Mouse (Mus musculus): ENCODE results near the gene Ccdc27. TPM values are rescaled to one million over a fixed set of nuclear protein-coding genes. Genes with fewer than 3 reads are reported as not detected.

Ccdc27 gene
- total and polyA plus RNA-seq, 3 experiments: not detected

GRCm38 (mm10) chr4:154057696-154058095 is 15.2 kb upstream of the Ccdc27 start:
- TF ChIP-seq ZNF384 (IDR thresholded peaks at IDR 0.05; ENCODE audit: low read depth, low read length): no peak
- Histone ChIP-seq H3K9me3 (replicated peaks; ENCODE audit: low read length) (no peaks in the 10 kb centered on the region), H3K27me3 (replicated peaks) (no peaks in the 10 kb centered on the region), H3K4me1 (ENCODE audit: control insufficient read depth in 1 of 2, insufficient read depth in 2 of 2) (no peaks in the 10 kb centered on the region; a peak in 1 of 4 replicates), H3K79me2 (replicated peaks; ENCODE audit: control insufficient read depth, extremely low read depth, insufficient read depth, poor library complexity, severe bottlenecking) (no peaks in the 10 kb centered on the region), H3K4me3 (replicated peaks in 1 of 3; ENCODE audit: low read depth in 2 of 3, low read length in 2 of 3, poor library complexity in 1 of 3) (no peak overlapping the region), H3K4me2 (ENCODE audit: insufficient read depth, low read depth, poor library complexity, severe bottlenecking) (no peak overlapping the region), H3K36me3 (replicated peaks in 1 of 2; ENCODE audit: control insufficient read depth in 1 of 2, insufficient read depth in 1 of 2, low read length in 1 of 2) (peaks cover 62 to 70% of the 10 kb centered on the region in 2 experiments), H3K9ac (ENCODE audit: insufficient read depth, low read depth) (no peak overlapping the region), H3K27ac (ENCODE audit: insufficient read depth, low read depth) (no peak overlapping the region)
- dilution Hi-C loops (cut with MboI; ENCODE audit: extremely low pct_ligation_motif_present, extremely low pct_unique_long_range_greater_than_20kb, low sequenced_read_pairs) (no loop called here), in situ Hi-C loops (cut with MboI; ENCODE audit: low pct_ligation_motif_present, low pct_unique_long_range_greater_than_20kb, low sequenced_read_pairs) (no loop called here)
- DNase-seq (ENCODE audit: extremely low read depth): no peak

GRCm38 (mm10) chr4:154056661-154057060 is 14.2 kb upstream of the Ccdc27 start:
- dilution Hi-C loops (cut with MboI; ENCODE audit: extremely low pct_ligation_motif_present, extremely low pct_unique_long_range_greater_than_20kb, low sequenced_read_pairs): no loop called here
- no peaks in the 10 kb centered on the region for H3K9me3 ChIP-seq (replicated peaks; ENCODE audit: low read length)
- H3K27me3 ChIP-seq (replicated peaks): no peaks in the 10 kb centered on the region

GRCm38 (mm10) chr4:154056046-154056445 is 13.6 kb upstream of the Ccdc27 start:
- Histone ChIP-seq H3K4me1 (ENCODE audit: control insufficient read depth in 1 of 2, insufficient read depth in 2 of 2) (no peaks in the 10 kb centered on the region; a peak in 1 of 4 replicates), H3K79me2 (replicated peaks; ENCODE audit: control insufficient read depth, extremely low read depth, insufficient read depth, poor library complexity, severe bottlenecking) (no peaks in the 10 kb centered on the region), H3K9me3 (replicated peaks; ENCODE audit: low read length) (no peaks in the 10 kb centered on the region), H3K36me3 (replicated peaks in 1 of 2; ENCODE audit: control insufficient read depth in 1 of 2, insufficient read depth in 1 of 2, low read length in 1 of 2) (peaks cover 47 to 53% of the 10 kb centered on the region in 2 experiments), H3K9ac (ENCODE audit: insufficient read depth, low read depth) (no peak overlapping the region), H3K27ac (ENCODE audit: insufficient read depth, low read depth) (no peak overlapping the region), H3K27me3 (replicated peaks) (no peaks in the 10 kb centered on the region), H3K4me2 (ENCODE audit: insufficient read depth, low read depth, poor library complexity, severe bottlenecking) (no peak overlapping the region), H3K4me3 (replicated peaks in 1 of 3; ENCODE audit: low read depth in 2 of 3, low read length in 2 of 3, poor library complexity in 1 of 3) (no peak overlapping the region)
- DNase-seq (ENCODE audit: extremely low read depth): no peak
- TF ChIP-seq HCFC1 (IDR thresholded peaks at IDR 0.05; ENCODE audit: low read depth, low read length): no peak
- TF ChIP-seq SMC3 (IDR thresholded peaks at IDR 0.05; ENCODE audit: low read depth, low read length): no peak
- TF ChIP-seq ZC3H11A (IDR thresholded peaks at IDR 0.05; ENCODE audit: low read depth, low read length): no peak
- TF ChIP-seq TCF12 (IDR thresholded peaks at IDR 0.05; ENCODE audit: low read depth, low read length): no peak
- dilution Hi-C loops (cut with MboI; ENCODE audit: extremely low pct_ligation_motif_present, extremely low pct_unique_long_range_greater_than_20kb, low sequenced_read_pairs) (no loop called here), in situ Hi-C loops (cut with MboI; ENCODE audit: low pct_ligation_motif_present, low pct_unique_long_range_greater_than_20kb, low sequenced_read_pairs) (no loop called here)

More at GRCm38 (mm10) chr4:154056661-154057060, 14.2 kb upstream of the Ccdc27 start:
- no peak overlapping the region for H3K9ac ChIP-seq (ENCODE audit: insufficient read depth, low read depth)
- H3K27ac ChIP-seq (ENCODE audit: insufficient read depth, low read depth): no peak overlapping the region
- no peak overlapping the region for H3K4me2 ChIP-seq (ENCODE audit: insufficient read depth, low read depth, poor library complexity, severe bottlenecking)
- H3K36me3 ChIP-seq (replicated peaks in 1 of 2; ENCODE audit: control insufficient read depth in 1 of 2, insufficient read depth in 1 of 2, low read length in 1 of 2): peaks cover 53 to 59% of the 10 kb centered on the region in 2 experiments
- in situ Hi-C loops (cut with MboI; ENCODE audit: low pct_ligation_motif_present, low pct_unique_long_range_greater_than_20kb, low sequenced_read_pairs): no loop called here
- no peak for DNase-seq (ENCODE audit: extremely low read depth)
- no peak for TF ChIP-seq ETS1 (conservative IDR thresholded peaks at IDR 0.05; ENCODE audit: low read depth, low read length)
- no peak for TF ChIP-seq JUN (IDR thresholded peaks at IDR 0.05; ENCODE audit: insufficient read depth, low read depth, low read length)
- TF ChIP-seq ZMIZ1 (IDR thresholded peaks at IDR 0.05; ENCODE audit: low read depth, low read length): no peak
- no peak for TF ChIP-seq PAX5 (IDR thresholded peaks at IDR 0.05; ENCODE audit: low read length)
- TF ChIP-seq CTCF (conservative IDR thresholded peaks at IDR 0.05 in 1 of 2, IDR thresholded peaks at IDR 0.05 in 1 of 2; ENCODE audit: low read depth in 2 of 2, low read length in 2 of 2): no peak
- TF ChIP-seq ZKSCAN1 (IDR thresholded peaks at IDR 0.05; ENCODE audit: borderline replicate concordance, low read depth, low read length): no peak
- no peak for TF ChIP-seq RCOR1 (conservative IDR thresholded peaks at IDR 0.05; ENCODE audit: low read depth, low read length)
- TF ChIP-seq CHD2 (IDR thresholded peaks at IDR 0.05; ENCODE audit: low read length): no peak
- TF ChIP-seq MAFK (IDR thresholded peaks at IDR 0.05; ENCODE audit: insufficient replicate concordance, low read length): no peak
- TF ChIP-seq UBTF (IDR thresholded peaks at IDR 0.05; ENCODE audit: low read depth, low read length): no peak
- TF ChIP-seq SMC3 (IDR thresholded peaks at IDR 0.05; ENCODE audit: low read depth, low read length): no peak
- no peak for TF ChIP-seq MEF2A (IDR thresholded peaks at IDR 0.05; ENCODE audit: borderline replicate concordance, low read depth, low read length)
- no peak for TF ChIP-seq CHD1 (IDR thresholded peaks at IDR 0.05; ENCODE audit: low read depth, low read length)
- TF ChIP-seq POLR2A (IDR thresholded peaks at IDR 0.05; ENCODE audit: low read depth, low read length): no peak
- TF ChIP-seq RAD21 (IDR thresholded peaks at IDR 0.05; ENCODE audit: low read depth, low read length): no peak
- no peak for TF ChIP-seq KAT2A (IDR thresholded peaks at IDR 0.05; ENCODE audit: insufficient replicate concordance, low read length)
- TF ChIP-seq ELF1 (IDR thresholded peaks at IDR 0.05; ENCODE audit: low read depth, low read length): no peak
- TF ChIP-seq ZC3H11A (IDR thresholded peaks at IDR 0.05; ENCODE audit: low read depth, low read length): no peak
- TF ChIP-seq MXI1 (IDR thresholded peaks at IDR 0.05; ENCODE audit: low read depth, low read length): no peak
- H3K79me2 ChIP-seq (replicated peaks; ENCODE audit: control insufficient read depth, extremely low read depth, insufficient read depth, poor library complexity, severe bottlenecking): no peaks in the 10 kb centered on the region
- H3K4me1 ChIP-seq (ENCODE audit: control insufficient read depth in 1 of 2, insufficient read depth in 2 of 2): no peaks in the 10 kb centered on the region; a peak in 1 of 4 replicates
- no peak overlapping the region for H3K4me3 ChIP-seq (replicated peaks in 1 of 3; ENCODE audit: low read depth in 2 of 3, low read length in 2 of 3, poor library complexity in 1 of 3)

Data from CH12.LX (cell line).